Mouse (Mus musculus) telencephalon, adult 2 months (tissue): Measurements from ENCODE around the gene Cbr2.

Experiments used
- DNase-seq: peaks from one replicate; pipeline ENCODE4 v3.0.0-alpha.2; 2011; ENCODE audit warnings: low read depth, low spot score

The Cbr2 gene

DNA sequence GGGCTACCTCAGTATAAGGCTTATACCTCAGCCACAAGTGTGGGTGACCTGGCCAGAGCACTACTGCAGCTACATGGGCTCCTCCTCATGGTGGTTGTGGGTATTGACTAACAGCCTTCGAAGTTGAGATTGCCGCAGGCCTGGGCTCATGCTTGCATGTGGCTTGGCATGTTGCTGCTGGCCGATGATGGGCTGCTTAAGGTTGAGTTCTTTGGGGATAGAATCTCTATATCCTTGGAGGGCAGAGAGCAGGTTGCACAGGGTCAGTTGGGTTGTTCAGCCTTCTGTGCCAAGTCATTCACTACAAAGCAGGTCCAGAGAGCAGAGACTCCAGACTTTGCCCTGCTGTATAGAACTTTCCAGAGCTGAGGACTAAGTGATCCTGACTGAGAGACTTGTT is 52.0 kb downstream of the Cbr2 start:
- DNase-seq, result no peak
